Mouse (Mus musculus) erythroblast, embryonic 14.5 days (primary cell): ENCODE measurements around the gene Olfml2a.

Experiments
- GATA1 ChIP-seq: IDR thresholded peaks from 2 replicates; pipeline ENCODE4 v1.6.1; 2012; ENCODE audit warnings: low read length, inconsistent platforms, mixed read lengths
- TAL1 ChIP-seq: IDR thresholded peaks from 3 replicates; pipeline ENCODE4 v1.6.1; 2012; ENCODE audit warnings: low read length, inconsistent platforms, mixed read lengths

DNA sequence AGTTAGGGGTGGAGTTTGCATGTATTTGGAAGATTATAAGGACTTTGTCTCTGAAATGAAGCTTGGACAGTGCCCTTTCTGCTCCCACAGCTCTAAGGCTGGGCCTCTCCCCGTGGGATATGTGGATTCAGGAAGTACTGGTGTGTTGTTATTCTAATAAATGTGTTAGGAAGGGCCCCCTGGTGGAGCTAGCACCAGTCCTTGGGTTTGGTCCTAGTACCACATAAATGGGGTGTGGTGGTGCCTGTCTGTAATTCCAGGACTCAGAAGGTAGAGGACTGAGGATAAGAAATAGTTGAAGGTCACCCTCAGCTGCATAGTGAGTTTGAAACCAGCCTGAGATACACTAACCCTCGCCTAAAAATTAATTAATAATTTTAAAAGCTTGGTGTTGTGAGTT is 41.4 kb downstream of the Olfml2a start:
- TF ChIP-seq GATA1 (no peak), TAL1 (no peak)
